Mouse (Mus musculus): ENCODE measurements around the gene Ctsw.

Gene Ctsw

GRCm38 (mm10) chr19:5488878-5489571, 20.7 kb upstream of the Ctsw start:
- in situ Hi-C loops (cut with MboI, MseI), result loop anchor here in 1 of 2 experiments (5.0 kb wide), 1 partner anchor 37 kb away; no protein-coding TSS in a partner anchor

- in situ Hi-C loops (cut with MboI, MseI), result loop anchor here in 1 of 2 experiments (5.0 kb wide), 1 partner anchor 36 kb away; no protein-coding TSS in a partner anchor
Measured at GRCm38 (mm10) chr19:5487768-5488550, 19.7 kb upstream of the Ctsw start, which contains the start of gene Mus81. Mus81 (minus strand) TSS chr19:5488402.

- in situ Hi-C loops (cut with MboI, MseI), result loop anchor here in 1 of 2 experiments (5.0 kb wide), 1 partner anchor 34 kb away; no protein-coding TSS in a partner anchor
Measured at GRCm38 (mm10) chr19:5486771-5487170, 18.5 kb upstream of the Ctsw start.

- in situ Hi-C loops (cut with MboI, MseI), result loop anchor here in 1 of 2 experiments (5.0 kb wide), 1 partner anchor 34 kb away; no protein-coding TSS in a partner anchor
Measured at GRCm38 (mm10) chr19:5486286-5486685, 18.0 kb upstream of the Ctsw start.

- in situ Hi-C loops (cut with MboI, MseI), result loop anchor here in 1 of 2 experiments (5.0 kb wide), 1 partner anchor 34 kb away; no protein-coding TSS in a partner anchor
Measured at GRCm38 (mm10) chr19:5485821-5486220, 17.5 kb upstream of the Ctsw start.

- in situ Hi-C loops (cut with MboI, MseI), result loop anchor here in 1 of 2 experiments (5.0 kb wide), 1 partner anchor 33 kb away; no protein-coding TSS in a partner anchor
Measured at GRCm38 (mm10) chr19:5485371-5485770, 17.1 kb upstream of the Ctsw start.

- in situ Hi-C loops (cut with MboI, MseI), result no loop called here
Measured at GRCm38 (mm10) chr19:5484496-5484895, 16.2 kb upstream of the Ctsw start.

GRCm38 (mm10) chr19:5483386-5484359, 15.4 kb upstream of the Ctsw start:
- in situ Hi-C loops (cut with MboI, MseI), result no loop called here

GRCm38 (mm10) chr19:5481398-5481797, 13.1 kb upstream of the Ctsw start:
- in situ Hi-C loops (cut with MboI, MseI), result no loop called here

GRCm38 (mm10) chr19:5480016-5480415, 11.7 kb upstream of the Ctsw start:
- in situ Hi-C loops (cut with MboI, MseI), result no loop called here

- in situ Hi-C loops (cut with MboI, MseI), result no loop called here
Measured at GRCm38 (mm10) chr19:5477668-5478300, 9.5 kb upstream of the Ctsw start.

GRCm38 (mm10) chr19:5477004-5477667, 8.8 kb upstream of the Ctsw start:
- in situ Hi-C loops (cut with MboI, MseI), result no loop called here

GRCm38 (mm10) chr19:5475069-5475714, 6.9 kb upstream of the Ctsw start:
- in situ Hi-C loops (cut with MboI, MseI), result no loop called here

GRCm38 (mm10) chr19:5474281-5475068, 6.2 kb upstream of the Ctsw start:
- in situ Hi-C loops (cut with MboI, MseI), result no loop called here

GRCm38 (mm10) chr19:5473720-5474119, 5.4 kb upstream of the Ctsw start, which contains the start of gene Efemp2:
Efemp2 (plus strand) TSS chr19:5473954.
- in situ Hi-C loops (cut with MboI, MseI), result no loop called here

GRCm38 (mm10) chr19:5472857-5473256, 4.5 kb upstream of the Ctsw start:
- in situ Hi-C loops (cut with MboI, MseI), result no loop called here

- in situ Hi-C loops (cut with MboI, MseI), result no loop called here
Measured at GRCm38 (mm10) chr19:5471846-5472245, 3.5 kb upstream of the Ctsw start.

- in situ Hi-C loops (cut with MboI, MseI), result loop anchor here in 1 of 2 experiments (10.0 kb wide), 1 partner anchor 1738 kb away; the partner anchor contains the start of gene Otub1
Measured at GRCm38 (mm10) chr19:5466916-5467500, 1.3 kb downstream of the Ctsw start.
